Mouse (Mus musculus) layer of hippocampus, adult 9-10 months (tissue): ENCODE results near the gene Gprasp2.
"Not testable (repeated sequence)": the region's sequence is repeated elsewhere in the genome, so short reads cannot be mapped to it uniquely, and the experiment has no call there.

Source experiments
- DNase-seq: peaks from one replicate; pipeline ENCODE4 v3.0.0; 2022; ENCODE audit warnings: low spot score

Gene Gprasp2

DNA sequence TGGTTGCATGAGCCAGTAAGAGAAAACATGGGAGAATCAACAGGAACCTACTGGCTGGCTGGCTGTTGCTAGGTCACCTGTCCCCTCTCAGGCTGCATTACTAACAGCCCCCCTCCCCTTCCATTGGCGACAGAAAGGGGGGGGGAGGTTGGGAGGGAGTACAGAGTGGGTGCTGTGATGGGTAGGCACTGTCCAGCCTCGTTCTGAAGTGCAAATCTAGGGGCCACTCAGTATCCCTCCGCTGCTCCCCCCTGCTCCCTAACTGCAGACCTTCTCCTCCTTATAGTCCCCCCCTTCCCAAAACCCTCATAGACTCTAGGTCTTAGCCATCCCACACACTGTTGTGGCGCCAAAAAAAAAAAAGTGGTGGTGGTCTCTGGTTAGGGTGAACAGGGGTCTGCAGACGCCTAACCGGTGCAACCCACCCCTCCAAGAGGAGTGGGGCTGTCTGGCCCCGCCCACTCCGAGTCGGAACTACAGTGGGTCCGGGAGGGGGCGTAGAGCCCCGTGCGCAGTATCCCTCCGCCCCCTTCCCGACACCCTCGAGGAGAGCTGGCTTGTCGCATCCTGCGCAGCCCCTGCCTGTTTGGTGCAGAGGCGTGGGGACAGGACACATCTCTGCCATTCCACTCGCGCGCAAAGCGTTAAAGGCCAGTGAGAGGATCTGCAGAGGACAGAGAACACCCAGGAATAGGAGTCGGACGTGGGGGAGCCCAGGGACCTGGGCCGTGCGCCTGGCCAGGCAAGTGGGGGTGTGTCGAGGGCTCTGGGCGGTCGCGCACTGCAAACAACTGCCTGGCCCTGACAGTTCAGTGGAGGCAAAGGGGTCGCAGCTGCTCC, at the start of gene Gprasp2:
Gene Gprasp2, plus strand, starts transcription at position 514 of the 840 bp plus-strand sequence.
- DNase-seq = not testable (repeated sequence)

DNA sequence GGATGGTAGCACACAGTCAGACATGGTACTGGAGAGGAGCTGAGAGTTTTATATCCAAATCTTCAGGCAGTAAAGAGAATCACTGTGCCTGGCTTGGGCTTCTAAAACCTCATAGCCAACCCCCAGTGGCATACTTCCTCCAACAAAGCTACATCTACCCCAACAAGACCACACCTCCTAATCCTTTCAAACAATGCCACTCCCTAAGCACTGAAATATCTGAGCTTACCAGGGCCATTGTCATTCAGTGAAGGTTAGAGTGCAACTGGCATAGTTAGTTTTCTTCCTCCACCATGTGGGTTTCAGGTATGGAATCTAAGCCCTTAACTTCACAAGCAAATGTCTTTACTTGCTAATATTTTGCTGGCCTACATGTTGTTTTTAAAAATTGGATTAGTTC, 47.3 kb upstream of the Gprasp2 start:
- no peak for DNase-seq

DNA sequence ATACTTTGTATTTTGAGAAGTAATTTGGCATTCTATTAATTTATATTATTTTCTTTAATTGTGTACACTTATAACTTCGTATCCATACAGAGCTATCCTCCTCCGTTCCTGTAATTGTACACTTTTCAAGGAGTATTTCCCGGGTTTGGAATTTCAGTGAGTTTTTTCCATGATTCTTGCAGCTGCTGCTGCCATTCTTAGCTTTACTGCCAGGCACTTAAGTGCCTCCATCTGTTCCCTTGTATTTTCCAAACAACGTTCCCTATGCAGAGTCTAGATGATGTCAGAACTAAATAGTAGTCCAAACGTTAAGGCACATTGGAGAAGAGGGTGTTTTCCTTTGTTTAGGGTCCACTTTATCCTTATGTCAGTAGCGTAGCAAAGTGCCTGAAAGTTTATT, 46.5 kb upstream of the Gprasp2 start:
- DNase-seq = no peak

GRCm38 (mm10) chrX:135795591-135796304, 43.1 kb upstream of the Gprasp2 start:
- DNase-seq = not testable (repeated sequence)

- DNase-seq = not testable (repeated sequence)
Measured at GRCm38 (mm10) chrX:135796305-135797211, 42.3 kb upstream of the Gprasp2 start.

DNA sequence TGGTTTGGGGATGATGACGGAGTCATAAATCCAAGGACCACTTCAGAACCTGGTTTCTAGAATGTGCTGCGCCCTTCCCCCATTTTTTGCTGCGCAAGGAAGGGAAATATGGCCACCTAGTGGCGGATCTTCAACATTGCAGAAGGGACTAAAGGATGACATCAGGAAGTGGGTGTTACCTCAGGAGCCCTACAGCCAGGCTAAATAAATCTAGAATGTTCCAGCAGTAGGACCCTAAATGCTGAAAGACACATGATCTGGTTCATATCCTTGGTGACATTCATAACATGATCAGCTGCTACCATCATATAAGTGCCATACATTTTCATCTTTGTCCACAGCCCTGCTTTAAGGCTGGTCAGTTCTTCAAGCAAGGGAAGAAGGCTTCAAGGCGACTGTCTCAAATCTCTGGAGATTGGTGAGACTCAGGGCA, 41.6 kb upstream of the Gprasp2 start, which contains the start of gene Bhlhb9:
Gene Bhlhb9, plus strand, starts transcription at position 383 of the 433 bp plus-strand sequence.
- not testable (repeated sequence) for DNase-seq

- no peak for DNase-seq
Measured at GRCm38 (mm10) chrX:135804149-135804548, 34.7 kb upstream of the Gprasp2 start.

GRCm38 (mm10) chrX:135805780-135806179, 33.1 kb upstream of the Gprasp2 start:
- peak; percentile 42 for DNase-seq

GRCm38 (mm10) chrX:135835896-135836295, 2.9 kb upstream of the Gprasp2 start:
- DNase-seq = not testable (repeated sequence)

DNA sequence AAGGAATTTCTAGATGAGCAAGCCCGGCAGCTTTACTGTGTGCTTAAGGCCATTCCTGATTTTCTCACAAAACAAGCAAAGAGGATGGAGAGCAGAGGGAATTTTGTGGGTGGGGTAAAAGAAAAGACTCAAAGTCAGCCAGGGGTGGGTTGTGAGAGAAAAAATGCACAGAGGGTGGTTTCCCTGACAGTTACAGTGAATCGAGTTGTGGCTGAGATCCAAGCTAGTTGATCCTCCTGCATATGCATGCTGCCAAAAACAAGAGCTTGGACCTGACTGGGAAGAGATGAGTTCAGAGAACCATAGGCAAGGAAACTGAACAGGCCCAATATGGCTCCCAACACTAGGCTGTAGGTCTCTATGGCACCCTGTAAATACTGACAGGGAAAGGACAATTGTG, 938 bp upstream of the Gprasp2 start:
- no peak for DNase-seq

- not testable (repeated sequence) for DNase-seq
Measured at GRCm38 (mm10) chrX:135839397-135840391, 860 bp downstream of the Gprasp2 start.

DNA sequence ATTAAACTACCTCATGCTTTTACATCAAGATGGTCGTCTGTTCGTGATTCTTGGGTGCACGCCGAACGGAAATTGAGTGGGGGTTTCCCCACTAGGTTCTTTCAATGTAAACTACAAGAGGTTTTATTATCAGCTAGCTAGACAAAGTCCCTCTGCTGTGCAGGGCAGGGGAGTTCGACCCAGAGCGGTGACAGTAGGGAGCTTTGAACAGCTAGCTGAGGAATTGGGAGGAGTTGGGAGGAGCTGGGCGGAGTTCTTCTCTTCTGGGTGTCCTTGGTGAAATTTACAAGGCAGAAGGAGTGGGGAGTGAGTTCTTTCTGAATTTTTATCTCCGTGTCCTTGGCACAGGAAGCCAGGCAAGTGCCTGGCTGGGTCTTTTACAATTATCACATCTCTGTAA, 28.0 kb downstream of the Gprasp2 start:
- not testable (repeated sequence) for DNase-seq

GRCm38 (mm10) chrX:135876679-135877078, 37.8 kb downstream of the Gprasp2 start:
- DNase-seq = no peak

DNA sequence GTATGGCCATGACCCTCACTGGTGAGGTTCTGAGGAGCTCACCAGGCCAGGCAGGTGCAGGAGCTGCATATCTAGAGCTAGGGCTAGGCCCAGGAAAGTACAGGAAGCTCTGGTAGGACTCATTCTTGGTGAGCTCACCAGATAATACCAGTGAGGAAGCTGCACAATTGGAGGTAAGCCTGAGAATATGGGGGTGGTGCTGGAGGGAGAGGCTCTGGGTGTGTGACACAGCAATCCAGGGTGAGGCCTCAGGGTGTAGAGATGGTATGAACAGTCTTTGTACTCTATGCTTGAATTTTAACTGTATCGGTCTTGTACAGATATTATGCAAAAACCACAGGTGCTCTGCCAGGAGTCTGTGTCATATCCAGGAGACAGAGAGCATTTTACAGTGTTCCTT, 40.8 kb downstream of the Gprasp2 start:
- DNase-seq = no peak

DNA sequence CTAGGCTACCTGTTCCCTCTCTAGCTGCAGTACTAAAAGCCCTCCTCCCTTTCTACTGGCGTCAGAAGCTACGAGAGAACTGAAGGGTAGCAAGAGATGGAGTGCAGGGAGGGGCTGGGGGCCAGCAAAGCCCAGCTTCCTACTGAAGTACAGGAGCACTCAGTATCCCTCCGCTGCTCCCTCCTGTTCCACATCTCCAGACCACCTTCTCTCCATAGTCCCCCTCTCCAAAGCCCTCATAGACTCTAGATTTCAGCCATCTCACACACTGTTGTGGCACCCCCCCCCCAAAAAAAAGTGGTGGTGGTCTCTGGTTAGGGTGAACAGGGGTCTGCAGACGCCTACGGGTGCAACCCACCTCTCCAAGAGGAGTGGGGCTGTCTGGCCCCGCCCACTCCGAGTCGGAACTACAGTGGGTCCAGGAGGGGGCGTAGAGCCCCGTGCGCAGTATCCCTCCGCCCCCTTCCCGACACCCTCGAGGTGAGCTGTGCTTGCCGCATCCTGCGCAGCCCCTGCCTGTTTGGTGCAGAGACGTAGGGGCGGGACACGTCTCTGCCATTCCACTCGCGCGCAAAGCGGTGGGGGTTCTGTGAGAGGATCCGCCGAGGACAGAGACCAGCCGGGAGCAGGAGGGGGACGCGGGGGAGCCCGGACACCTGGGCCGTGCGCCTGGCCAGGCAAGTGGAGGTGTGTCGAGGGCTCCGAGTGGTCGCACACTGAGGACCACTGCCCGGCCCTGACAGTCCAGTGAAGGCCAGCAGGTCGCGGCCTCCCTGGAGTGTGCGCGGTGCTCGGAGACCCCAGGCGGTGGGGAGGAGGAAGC, 46.8 kb downstream of the Gprasp2 start:
- DNase-seq = peak; percentile 41

DNA sequence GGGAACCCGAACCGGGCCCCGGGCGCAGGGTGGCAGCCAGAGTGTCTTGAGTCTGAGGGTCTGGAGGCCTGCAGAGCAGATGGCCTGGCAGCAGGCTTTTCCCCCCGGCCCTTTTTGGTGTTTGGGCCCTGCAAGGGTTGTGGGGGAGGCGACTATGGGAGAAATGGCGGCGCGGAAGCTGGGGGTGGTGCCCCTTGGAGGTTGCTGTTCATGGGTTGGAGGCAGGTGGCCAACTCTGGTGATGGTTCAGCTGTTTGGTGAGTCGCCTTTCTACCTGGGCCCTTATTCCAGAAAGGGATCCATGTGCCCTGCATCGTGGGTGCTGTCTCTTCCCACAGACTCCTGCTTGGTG, 47.4 kb downstream of the Gprasp2 start:
- DNase-seq = no peak
